Mouse (Mus musculus) midbrain, postnatal 0 days (tissue): ENCODE data around the gene Gm10130. TPM values are rescaled to one million over a fixed set of nuclear protein-coding genes. Genes with fewer than 3 reads are reported as not detected.
"Not testable (repeated sequence)": the region's sequence is repeated elsewhere in the genome, so short reads cannot be mapped to it uniquely, and the experiment has no call there.

Experiments used
- ATAC-seq: fragments of 200-750 bp; cut with Nextera tagmentation; 2 replicates; pipeline ENCODE4 v1.8.0; 2017; ENCODE audit warnings: moderate number of reproducible peaks, mild to moderate bottlenecking, moderate TSS enrichment, moderate library complexity; ENCODE audit not compliant: low FRiP score
- DNase-seq: peaks from one replicate; pipeline ENCODE4 v3.0.0-alpha.2; 2015; ENCODE audit warnings: low spot score
- H3K27ac ChIP-seq: fragments of 300-500 bp; sonication (generic); 2 replicates; pipeline ENCODE4 v1.5.1; 2014; ENCODE audit warnings: low read depth, mild to moderate bottlenecking, low read length, mixed read lengths
- H3K27me3 ChIP-seq: fragments of 300-500 bp; sonication (generic); 2 replicates; pipeline ENCODE4 v1.6.1; 2014; ENCODE audit warnings: low read length, control low read depth, mixed read lengths; ENCODE audit not compliant: insufficient read depth
- H3K36me3 ChIP-seq: fragments of 300-500 bp; sonication (generic); 2 replicates; pipeline ENCODE4 v1.6.1; 2014; ENCODE audit warnings: low read length, control low read depth, mixed read lengths; ENCODE audit not compliant: insufficient read depth
- H3K4me1 ChIP-seq: fragments of 300-500 bp; sonication (generic); 2 replicates; pipeline ENCODE4 v1.6.1; 2014; ENCODE audit warnings: mild to moderate bottlenecking, control low read depth, antibody characterized with exemption, low read length, mixed read lengths; ENCODE audit not compliant: insufficient read depth
- H3K4me2 ChIP-seq: fragments of 300-500 bp; sonication (generic); 2 replicates; pipeline ENCODE4 v1.6.1; 2014; ENCODE audit warnings: low read depth, mild to moderate bottlenecking, low read length, mixed read lengths; ENCODE audit not compliant: poor library complexity, severe bottlenecking
- H3K4me3 ChIP-seq: fragments of 300-500 bp; sonication (generic); 2 replicates; pipeline ENCODE4 v1.5.1; 2014; ENCODE audit warnings: low read depth, mild to moderate bottlenecking, low read length, moderate library complexity
- H3K9ac ChIP-seq: fragments of 300-500 bp; sonication (generic); replicated peaks from 2 replicates; pipeline ENCODE4 v1.6.1; 2014; ENCODE audit warnings: mild to moderate bottlenecking, low read length, moderate library complexity, mixed read lengths; ENCODE audit not compliant: poor library complexity, severe bottlenecking
- H3K9me3 ChIP-seq: fragments of 300-500 bp; sonication (generic); 2 replicates; pipeline ENCODE4 v1.6.1; 2016; ENCODE audit warnings: low read length, control low read depth
- CTCF ChIP-seq: IDR thresholded peaks from 2 replicates; pipeline ENCODE4 v1.5.1; 2016; ENCODE audit warnings: antibody characterized with exemption, mild to moderate bottlenecking
- WGBS: fragments of 180-500 bp; shearing (Covaris S2); extraction: QIAGEN DNeasy Blood & Tissue Kit; methylation state at CpG from one replicate; pipeline ENCODE4 v1.1.7; 2014; 5-methylcytosine and 5-hydroxymethylcytosine counted together
- polyA plus RNA-seq: library from polyadenylated mRNA; unstranded; fragments of >200 nt; fragmentation: Nextera tagmentation; extraction: Ambion mirVana; gene quantifications from 2 replicates; pipeline ENCODE4 v1.2.1, GENCODE M21; 2015
- total RNA-seq: library from RNA; depleted of rRNA; stranded (reverse); fragments of >200 nt; gene quantifications from 2 replicates; pipeline ENCODE4 v1.2.3, GENCODE M21; 2014; rRNA removed

Gene Gm10130
- not detected in 2 replicates for total RNA-seq
- polyA plus RNA-seq, result not detected in 2 replicates

GRCm38 (mm10) chr2:150323402-150323801, at the start of gene Gm10130:
TSS of gene Gm10130 (plus strand) at chr2:150323702.
- no peak for ATAC-seq
- DNase-seq, result no peak
- Histone ChIP-seq H3K4me3 (no peak within 1 kb of the TSS), H3K27ac (no peak within 1 kb of the TSS), H3K36me3 (peaks cover 5% of the 10 kb centered on the region; the same call in 1 of the 2 replicates), H3K9ac (no peak within 1 kb of the TSS), H3K4me1 (no peaks in the 10 kb centered on the region), H3K27me3 (no peaks in the 10 kb centered on the region), H3K9me3 (peaks cover 30% of the 10 kb centered on the region), H3K4me2 (no peak within 1 kb of the TSS)
- WGBS, result 97% methylated on average over 5 of the region's 5 CpGs
- TF ChIP-seq CTCF, result no peak

DNA sequence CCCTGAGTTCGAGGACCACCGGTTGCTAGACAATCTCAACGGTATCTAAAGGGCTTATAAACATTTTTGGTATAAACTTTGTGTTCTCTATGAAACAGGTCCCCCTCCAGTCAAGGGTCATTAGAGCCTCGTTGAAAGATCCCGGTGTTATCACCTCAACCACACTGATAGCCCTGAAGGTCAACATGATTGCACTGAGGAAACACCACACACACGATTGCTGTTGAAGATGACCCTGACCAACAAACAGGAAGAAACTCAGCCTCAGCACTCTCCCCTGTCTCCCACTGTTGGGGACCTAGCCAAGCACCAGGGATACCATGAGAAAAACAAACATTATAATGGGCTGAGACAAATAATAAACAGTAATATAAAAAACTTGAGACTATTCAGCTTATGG, 29.8 kb upstream of the Gm10130 start:
- no peak for ATAC-seq
- 90% methylated on average over 6 of the region's 6 CpGs for WGBS
- H3K4me1 ChIP-seq, result no peaks in the 10 kb centered on the region
- no peak overlapping the region for H3K4me3 ChIP-seq
- no peak overlapping the region for H3K4me2 ChIP-seq
- H3K9me3 ChIP-seq, result no peaks in the 10 kb centered on the region
- DNase-seq, result no peak
- no peak for TF ChIP-seq CTCF
- no peak overlapping the region for H3K9ac ChIP-seq
- H3K27ac ChIP-seq, result no peak overlapping the region
- H3K27me3 ChIP-seq, result no peaks in the 10 kb centered on the region
- no peaks in the 10 kb centered on the region for H3K36me3 ChIP-seq

- Histone ChIP-seq H3K4me3 (no peak overlapping the region), H3K4me1 (no peaks in the 10 kb centered on the region), H3K9me3 (0 out of 2 replicates have a peak, but pooled peaks cover 7% of the 10 kb centered on the region), H3K27me3 (no peaks in the 10 kb centered on the region), H3K4me2 (no peak overlapping the region), H3K27ac (no peak overlapping the region), H3K9ac (no peak overlapping the region), H3K36me3 (no peaks in the 10 kb centered on the region)
- ATAC-seq (no peak), DNase-seq (no peak)
- no peak for TF ChIP-seq CTCF
- 51% methylated on average over 1 of the region's 1 CpGs for WGBS
These were observed 24.4 kb upstream of the Gm10130 start for GRCm38 (mm10) chr2:150299096-150299495.

DNA sequence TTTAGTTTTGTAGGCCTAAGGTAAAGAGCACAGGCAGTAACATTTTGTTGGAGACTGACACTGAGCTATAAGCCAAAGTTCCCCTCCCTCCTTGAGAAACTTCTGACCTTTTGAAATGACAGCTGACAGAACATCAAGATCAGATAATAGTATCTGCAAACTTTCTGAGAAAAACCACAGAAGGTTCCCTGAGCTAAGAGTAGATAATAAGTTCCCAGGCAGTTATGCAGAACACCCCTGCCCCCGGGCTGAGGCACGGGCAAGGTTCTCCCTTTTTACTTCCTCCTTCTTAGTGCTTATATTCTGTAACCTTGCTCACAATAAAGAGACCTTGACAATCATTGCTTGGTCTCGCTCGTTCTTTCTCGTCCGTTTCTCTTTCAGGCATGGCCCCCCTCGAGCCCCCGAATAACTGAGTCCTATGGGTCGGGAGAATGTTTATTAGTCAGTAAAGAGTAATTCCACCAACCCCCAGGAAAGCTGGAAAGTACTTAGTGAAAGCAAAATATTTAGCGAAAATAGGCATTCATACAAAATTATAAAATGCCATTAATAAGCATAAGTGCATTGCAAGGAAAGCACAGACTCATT, 16.2 kb upstream of the Gm10130 start:
- no peak overlapping the region for H3K9ac ChIP-seq
- H3K4me3 ChIP-seq, result no peak overlapping the region
- no peaks in the 10 kb centered on the region; the same call in 1 of the 2 replicates for H3K9me3 ChIP-seq
- DNase-seq (no peak), ATAC-seq (no peak)
- no peaks in the 10 kb centered on the region for H3K4me1 ChIP-seq
- H3K27ac ChIP-seq, result no peak overlapping the region
- TF ChIP-seq CTCF, result no peak
- 89% methylated on average over 10 of the region's 10 CpGs for WGBS
- H3K4me2 ChIP-seq, result no peak overlapping the region
- H3K27me3 ChIP-seq, result no peaks in the 10 kb centered on the region
- no peaks in the 10 kb centered on the region for H3K36me3 ChIP-seq

DNA sequence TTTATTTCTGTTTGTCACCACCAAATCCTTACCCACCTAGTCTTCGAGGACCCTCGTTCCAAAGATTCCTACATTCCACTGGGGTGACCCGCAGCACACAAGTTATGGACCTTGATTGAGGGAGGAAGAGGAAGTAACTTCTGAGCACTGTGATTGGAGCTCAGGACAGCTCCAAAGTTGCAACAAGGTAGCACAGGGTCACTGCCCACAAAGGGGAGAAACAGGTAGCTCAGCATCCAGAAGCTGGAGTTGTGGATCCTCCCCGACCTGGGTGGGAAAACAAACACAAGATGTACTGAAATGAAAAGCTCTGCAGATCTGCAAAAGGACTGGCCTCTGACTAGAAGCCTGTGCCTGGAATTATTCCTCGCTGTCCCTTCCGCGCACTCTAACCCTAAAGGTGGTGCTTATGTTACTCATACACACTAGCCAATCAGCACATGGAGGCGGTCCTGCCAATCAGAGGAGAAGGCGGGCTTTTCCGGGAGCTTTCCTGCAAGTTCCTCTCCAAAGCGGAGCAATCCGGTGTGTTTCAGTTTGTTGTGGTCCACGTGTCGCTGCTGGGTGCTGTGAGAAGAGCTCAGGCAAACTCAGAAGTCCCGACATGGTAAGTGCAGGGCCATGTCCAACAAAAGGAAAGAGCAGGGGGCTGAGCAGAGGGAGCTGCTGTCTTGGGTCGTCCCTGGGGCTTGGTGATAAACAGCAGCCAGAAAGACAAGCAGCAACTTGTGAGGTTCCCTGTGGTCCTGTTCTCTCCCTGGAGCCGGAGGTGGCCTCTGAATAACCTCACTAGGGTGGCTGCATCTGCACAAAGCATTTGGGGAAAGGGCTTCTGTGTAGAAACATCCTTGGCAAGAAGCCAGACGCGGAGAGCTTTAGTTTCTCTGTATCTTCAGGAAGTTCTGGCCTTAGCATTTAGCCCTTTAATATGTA, 12.3 kb upstream of the Gm10130 start:
- H3K27ac ChIP-seq, result 0 out of 2 replicates have a peak overlapping the region, but pooled peaks have one; percentile 47

GRCm38 (mm10) chr2:150316140-150316539, 7.4 kb upstream of the Gm10130 start:
- no peak overlapping the region for H3K27ac ChIP-seq
- no peaks in the 10 kb centered on the region for H3K27me3 ChIP-seq
- no peak overlapping the region for H3K4me3 ChIP-seq
- no peak for DNase-seq
- H3K9ac ChIP-seq, result no peak overlapping the region
- no peak for ATAC-seq
- H3K36me3 ChIP-seq, result no peaks in the 10 kb centered on the region
- H3K9me3 ChIP-seq, result peaks cover 34% of the 10 kb centered on the region
- H3K4me2 ChIP-seq, result no peak overlapping the region
- H3K4me1 ChIP-seq, result no peaks in the 10 kb centered on the region
- no peak for TF ChIP-seq CTCF

More for the DNA sequence above, 12.3 kb upstream of the Gm10130 start:
- WGBS, result 17% methylated on average over 19 of the region's 19 CpGs
- Histone ChIP-seq H3K4me2 (peak overlapping the region; percentile 43), H3K9ac (0 out of 2 replicates have a peak overlapping the region, but pooled peaks have one; percentile 45), H3K4me3 (peak overlapping the region; percentile 36)
- not testable (repeated sequence) for H3K4me1 ChIP-seq, H3K9me3 ChIP-seq, H3K36me3 ChIP-seq, H3K27me3 ChIP-seq
- peak; percentile 98 for ATAC-seq
- peak; percentile 86 for DNase-seq
